Mouse (Mus musculus) midbrain, embryonic 15.5 days (tissue): Measurements from ENCODE around the gene Gast. TPM values are rescaled to one million over a fixed set of nuclear protein-coding genes. Genes with fewer than 3 reads are reported as not detected.

Source experiments
- ATAC-seq: fragments of 200-750 bp; cut with Nextera tagmentation; replicated peaks from 2 replicates; pipeline ENCODE4 v1.8.0; 2017; ENCODE audit warnings: moderate TSS enrichment
- H3K27ac ChIP-seq: fragments of 300-500 bp; sonication (generic); 2 replicates; pipeline ENCODE4 v1.5.1; 2015; ENCODE audit warnings: mild to moderate bottlenecking, inconsistent platforms
- H3K27me3 ChIP-seq: fragments of 300-500 bp; sonication (generic); replicated peaks from 2 replicates; pipeline ENCODE4 v1.6.1; 2015; ENCODE audit warnings: inconsistent platforms
- H3K36me3 ChIP-seq: fragments of 300-500 bp; sonication (generic); replicated peaks from 2 replicates; pipeline ENCODE4 v1.6.1; 2015; ENCODE audit warnings: inconsistent platforms
- H3K4me1 ChIP-seq: fragments of 300-500 bp; sonication (generic); 2 replicates; pipeline ENCODE4 v1.6.1; 2015; ENCODE audit warnings: inconsistent platforms
- H3K4me2 ChIP-seq: fragments of 300-500 bp; sonication (generic); 2 replicates; pipeline ENCODE4 v1.6.1; 2015; ENCODE audit warnings: inconsistent platforms, mild to moderate bottlenecking, moderate library complexity
- H3K4me3 ChIP-seq: fragments of 300-500 bp; sonication (generic); 2 replicates; pipeline ENCODE4 v1.5.1; 2015; ENCODE audit warnings: mild to moderate bottlenecking, inconsistent platforms
- H3K9ac ChIP-seq: fragments of 300-500 bp; sonication (generic); 2 replicates; pipeline ENCODE4 v1.6.1; 2015; ENCODE audit warnings: mild to moderate bottlenecking, inconsistent platforms
- H3K9me3 ChIP-seq: fragments of 300-500 bp; sonication (generic); 2 replicates; pipeline ENCODE4 v1.6.1; 2016; ENCODE audit warnings: inconsistent platforms
- WGBS: fragments of 180-500 bp; shearing (Covaris S2); methylation state at CpG from one replicate; pipeline ENCODE4 v1.1.7; 2015; ENCODE audit warnings: mixed read lengths; 5-methylcytosine and 5-hydroxymethylcytosine counted together
- polyA plus RNA-seq: library from polyadenylated mRNA; unstranded; fragments of >200 nt; fragmentation: Nextera tagmentation; extraction: Ambion mirVana; gene quantifications from 2 replicates; pipeline ENCODE4 v1.2.1, GENCODE M21; 2015

The Gast gene
- polyA plus RNA-seq, 1 experiment from 2014 or later: 2.0 TPM

DNA sequence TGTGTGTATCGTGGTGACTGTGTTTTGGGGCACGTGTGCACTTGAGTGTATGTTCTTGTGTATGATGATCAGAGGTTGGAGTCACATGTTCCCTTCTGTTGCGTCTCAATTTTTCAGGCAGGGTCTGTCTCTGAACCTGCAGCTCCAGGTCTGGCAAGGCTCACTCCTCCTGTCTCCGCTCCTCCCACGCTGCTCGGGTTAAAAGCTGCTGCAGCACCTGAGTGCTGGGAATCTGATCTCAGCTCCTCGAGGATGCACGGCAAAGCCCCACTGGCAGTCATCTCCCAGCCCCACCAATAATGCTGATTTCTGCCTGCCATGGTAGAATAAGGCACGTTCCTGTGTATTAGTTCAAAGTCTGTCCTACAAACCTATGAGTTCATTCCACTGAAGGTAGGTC is 40.9 kb downstream of the Gast start:
- Histone ChIP-seq H3K4me2 (no peak overlapping the region), H3K9ac (no peak overlapping the region), H3K9me3 (no peaks in the 10 kb centered on the region), H3K27me3 (no peaks in the 10 kb centered on the region), H3K4me3 (no peak overlapping the region), H3K36me3 (peaks cover 54% of the 10 kb centered on the region), H3K4me1 (no peaks in the 10 kb centered on the region), H3K27ac (no peak overlapping the region)
- WGBS: 90% methylated on average over 9 of the region's 9 CpGs
- ATAC-seq: no peak

- H3K36me3 ChIP-seq: peaks cover 56% of the 10 kb centered on the region
- ATAC-seq: no peak
Observed at GRCm38 (mm10) chr11:100376005-100376404, 41.8 kb downstream of the Gast start.

DNA sequence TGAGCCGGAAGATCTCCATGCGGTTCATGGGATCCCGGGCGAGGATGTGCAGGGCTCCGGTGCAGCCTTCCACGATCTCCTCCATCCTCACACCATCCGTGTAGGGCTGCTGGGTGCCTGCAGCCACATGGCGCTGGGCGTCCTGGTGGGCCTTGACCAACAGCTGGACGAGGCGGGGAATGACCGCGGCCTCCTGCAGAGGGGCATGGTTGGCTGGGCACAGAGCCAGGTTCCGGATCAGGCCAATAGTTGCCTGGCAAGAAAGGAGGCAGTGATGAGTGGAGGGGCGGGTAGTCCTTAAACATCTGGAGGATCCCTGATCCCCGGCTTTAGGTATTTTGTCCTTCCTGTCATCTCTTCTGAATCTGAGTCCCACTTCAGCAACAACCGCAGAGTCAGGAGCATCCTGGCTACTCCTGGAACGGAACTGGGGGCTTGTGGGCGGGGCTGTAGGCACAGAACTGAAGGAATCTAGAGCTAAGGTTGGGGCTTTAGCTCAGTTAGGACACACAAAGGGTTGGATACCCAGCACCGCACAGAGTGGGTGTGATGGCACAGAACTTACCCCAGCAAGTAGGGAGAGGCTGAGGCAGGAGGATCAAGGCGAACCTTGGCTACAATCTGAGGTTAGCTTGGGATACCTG is 42.7 kb downstream of the Gast start:
- H3K4me1 ChIP-seq: no peaks in the 10 kb centered on the region
- no peak overlapping the region for H3K4me2 ChIP-seq
- H3K27me3 ChIP-seq: no peaks in the 10 kb centered on the region
- no peak overlapping the region for H3K27ac ChIP-seq
- H3K9me3 ChIP-seq: no peaks in the 10 kb centered on the region
- peaks cover 62% of the 10 kb centered on the region for H3K36me3 ChIP-seq
- no peak overlapping the region for H3K4me3 ChIP-seq
- 90% methylated on average over 21 of the region's 21 CpGs for WGBS
- H3K9ac ChIP-seq: no peak overlapping the region
- no peak for ATAC-seq

More at GRCm38 (mm10) chr11:100376005-100376404, 41.8 kb downstream of the Gast start:
- Histone ChIP-seq H3K4me2 (no peak overlapping the region), H3K27ac (no peak overlapping the region), H3K4me3 (no peak overlapping the region), H3K4me1 (no peaks in the 10 kb centered on the region), H3K27me3 (no peaks in the 10 kb centered on the region), H3K9ac (no peak overlapping the region), H3K9me3 (no peaks in the 10 kb centered on the region)
- 80% methylated on average over 4 of the region's 4 CpGs for WGBS

DNA sequence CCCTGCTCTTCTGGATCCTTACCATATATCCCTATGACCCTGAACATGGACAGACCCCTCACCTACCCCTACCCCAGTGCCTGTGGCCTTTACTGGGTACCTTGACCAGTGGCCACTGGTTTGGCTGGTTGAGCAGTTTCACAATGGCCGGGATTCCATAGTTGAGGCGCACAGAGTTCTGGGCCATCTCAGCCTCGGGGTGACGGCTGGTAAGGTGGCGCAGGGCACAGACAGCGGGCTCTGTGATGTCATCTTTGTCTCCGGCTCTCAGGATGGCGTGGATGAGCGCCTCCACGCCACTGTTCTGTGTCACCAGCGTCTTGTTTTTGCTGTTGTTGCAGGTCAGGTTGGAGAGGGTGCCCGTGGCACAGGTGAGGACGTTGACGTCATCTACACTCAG is 43.8 kb downstream of the Gast start:
- 94% methylated on average over 14 of the region's 14 CpGs for WGBS
- Histone ChIP-seq H3K27ac (no peak overlapping the region), H3K4me1 (no peaks in the 10 kb centered on the region), H3K4me2 (no peak overlapping the region), H3K36me3 (peaks cover 57% of the 10 kb centered on the region), H3K4me3 (no peak overlapping the region), H3K9ac (no peak overlapping the region), H3K27me3 (no peaks in the 10 kb centered on the region), H3K9me3 (no peaks in the 10 kb centered on the region)
- ATAC-seq: no peak

DNA sequence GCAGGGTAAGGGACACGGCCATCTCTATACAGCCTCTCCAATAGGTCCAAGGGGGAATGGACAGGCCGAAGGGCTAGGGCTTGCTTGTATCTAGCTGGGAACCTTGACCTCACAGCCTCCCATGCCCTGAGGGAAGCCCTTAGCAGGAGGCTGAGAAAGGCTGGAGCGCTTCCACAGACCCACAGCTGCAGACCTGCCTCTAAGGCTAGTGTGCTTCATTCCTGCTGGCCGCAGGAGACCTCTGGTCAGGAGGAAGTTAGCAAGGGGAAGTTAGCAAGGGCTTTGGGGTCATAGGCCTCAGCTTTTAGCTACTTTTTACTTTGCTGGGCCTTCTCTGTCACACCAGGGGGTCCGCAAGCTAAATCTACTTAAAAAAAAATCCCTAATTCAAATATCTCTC is 44.2 kb downstream of the Gast start:
- Histone ChIP-seq H3K27ac (no peak overlapping the region), H3K9me3 (no peaks in the 10 kb centered on the region), H3K27me3 (no peaks in the 10 kb centered on the region), H3K9ac (no peak overlapping the region), H3K36me3 (peaks cover 58% of the 10 kb centered on the region), H3K4me1 (no peaks in the 10 kb centered on the region), H3K4me3 (no peak overlapping the region), H3K4me2 (no peak overlapping the region)
- 84% methylated on average over 5 of the region's 5 CpGs for WGBS
- ATAC-seq: no peak

DNA sequence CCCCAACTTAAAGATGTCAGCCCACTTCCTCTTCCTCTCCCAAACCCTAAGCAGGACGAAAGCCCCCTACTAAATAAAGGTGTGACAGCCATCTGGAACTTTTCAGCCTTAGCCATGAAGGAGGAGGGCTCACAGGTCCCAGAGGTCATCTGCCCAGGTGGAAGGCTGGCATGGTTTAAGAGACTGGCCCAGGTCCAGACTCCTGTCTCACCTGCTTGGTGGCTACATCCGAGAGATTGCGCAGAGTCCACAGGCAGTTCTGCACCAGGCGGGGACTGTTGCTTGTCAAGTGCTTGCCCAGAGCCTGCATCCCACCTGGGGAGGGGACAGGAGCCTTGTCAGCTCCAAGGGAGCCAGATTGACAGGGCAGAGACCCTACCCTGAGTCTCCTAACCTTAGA is 45.1 kb downstream of the Gast start:
- peaks cover 53% of the 10 kb centered on the region for H3K36me3 ChIP-seq
- WGBS: 90% methylated on average over 4 of the region's 4 CpGs

GRCm38 (mm10) chr11:100382682-100383081 is 48.5 kb downstream of the Gast start:
- no peak overlapping the region for H3K27ac ChIP-seq
- WGBS: 82% methylated on average over 6 of the region's 6 CpGs

More for the DNA sequence above, 45.1 kb downstream of the Gast start:
- Histone ChIP-seq H3K9ac (no peak overlapping the region), H3K4me3 (no peak overlapping the region), H3K9me3 (no peaks in the 10 kb centered on the region), H3K27me3 (no peaks in the 10 kb centered on the region), H3K4me2 (no peak overlapping the region), H3K27ac (no peak overlapping the region), H3K4me1 (no peaks in the 10 kb centered on the region)
- no peak for ATAC-seq

DNA sequence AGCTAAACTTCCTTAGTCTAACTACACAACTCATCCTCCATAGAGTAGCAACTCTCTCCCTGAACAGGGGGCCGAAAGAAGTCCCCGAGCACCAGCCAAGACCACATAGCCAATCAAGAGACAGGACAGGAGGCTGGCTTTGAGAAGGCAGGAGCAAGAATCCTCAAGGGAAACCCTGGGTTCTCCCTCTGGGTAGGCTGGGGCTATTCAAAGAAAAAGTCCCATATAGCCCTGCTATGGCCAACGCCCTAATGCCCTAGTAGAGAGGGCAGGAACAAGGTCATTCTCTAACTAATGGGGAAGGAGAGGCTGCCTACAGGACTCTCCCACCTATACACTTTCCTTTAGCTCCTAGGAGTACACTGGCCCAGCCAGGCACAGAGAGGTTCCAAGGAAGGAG is 50.8 kb downstream of the Gast start:
- 94% methylated on average over 3 of the region's 3 CpGs for WGBS
- ATAC-seq: no peak
- no peak overlapping the region for H3K27ac ChIP-seq
- H3K36me3 ChIP-seq: peaks cover 35% of the 10 kb centered on the region
- H3K4me2 ChIP-seq: no peak overlapping the region
- H3K4me3 ChIP-seq: no peak overlapping the region
- H3K4me1 ChIP-seq: peaks cover 3% of the 10 kb centered on the region; the same call in 1 of the 2 replicates
- H3K9ac ChIP-seq: no peak overlapping the region
- H3K27me3 ChIP-seq: no peaks in the 10 kb centered on the region
- no peaks in the 10 kb centered on the region for H3K9me3 ChIP-seq

More at GRCm38 (mm10) chr11:100382682-100383081, 48.5 kb downstream of the Gast start:
- Histone ChIP-seq H3K4me3 (no peak overlapping the region), H3K27me3 (no peaks in the 10 kb centered on the region), H3K4me1 (no peaks in the 10 kb centered on the region), H3K36me3 (peaks cover 44% of the 10 kb centered on the region), H3K9me3 (no peaks in the 10 kb centered on the region), H3K4me2 (no peak overlapping the region), H3K9ac (no peak overlapping the region)
- no peak for ATAC-seq

- Histone ChIP-seq H3K4me2 (no peak overlapping the region), H3K27me3 (no peaks in the 10 kb centered on the region), H3K4me1 (peaks cover 11% of the 10 kb centered on the region; the same call in 1 of the 2 replicates), H3K36me3 (peaks cover 23% of the 10 kb centered on the region), H3K9me3 (no peaks in the 10 kb centered on the region), H3K4me3 (no peak overlapping the region), H3K27ac (no peak overlapping the region), H3K9ac (no peak overlapping the region)
- 54% methylated on average over 5 of the region's 5 CpGs for WGBS
- no peak for ATAC-seq
Observed at GRCm38 (mm10) chr11:100386586-100386985, 52.4 kb downstream of the Gast start.

Other genes starting within 250 kb of the Gast start
- not detected in 2 replicates for gene Krt32, start 246.2 kb upstream of the Gast start, polyA plus RNA-seq
- gene Krt35, start 238.2 kb upstream of the Gast start, polyA plus RNA-seq: not detected in 2 replicates
- not detected in 2 replicates for gene Krt36, start 228.8 kb upstream of the Gast start, polyA plus RNA-seq
- gene Krt13, start 212.8 kb upstream of the Gast start, polyA plus RNA-seq: 0.26 TPM in 1 of 2 replicates, not detected in the other
- gene Krt15, start 198.5 kb upstream of the Gast start, polyA plus RNA-seq: 0.42 and 4.2 TPM in 2 replicates
- 2.1 and 2.6 TPM in 2 replicates for gene Krt19, start 185.7 kb upstream of the Gast start, polyA plus RNA-seq
- gene Krt9, start 141.2 kb upstream of the Gast start, polyA plus RNA-seq: not detected in 2 replicates
- gene Krt14, start 126.9 kb upstream of the Gast start, polyA plus RNA-seq: 0.26 and 6.1 TPM in 2 replicates
- gene Krt16, start 85.5 kb upstream of the Gast start, polyA plus RNA-seq: not detected in 2 replicates
- 1.1 TPM in 1 of 2 replicates, not detected in the other for gene Krt17, start 73.4 kb upstream of the Gast start, polyA plus RNA-seq
- not detected in 2 replicates for gene Krt42, start 64.5 kb upstream of the Gast start, polyA plus RNA-seq
- 1,086 and 1,110 TPM in 2 replicates for gene Eif1, start 14.5 kb upstream of the Gast start, polyA plus RNA-seq
- gene Hap1, start 21.7 kb downstream of the Gast start, polyA plus RNA-seq: 315 and 316 TPM in 2 replicates
- 104 and 105 TPM in 2 replicates for gene Jup, start 63.4 kb downstream of the Gast start, polyA plus RNA-seq
- 20.3 and 21.2 TPM in 2 replicates for gene P3h4, start 80.4 kb downstream of the Gast start, polyA plus RNA-seq
- gene Fkbp10, start 81.3 kb downstream of the Gast start, polyA plus RNA-seq: 23.3 and 27.5 TPM in 2 replicates
- 115 and 116 TPM in 2 replicates for gene Nt5c3b, start 107.4 kb downstream of the Gast start, polyA plus RNA-seq
- gene Klhl10, start 107.5 kb downstream of the Gast start, polyA plus RNA-seq: 0.89 and 1.1 TPM in 2 replicates
- gene Klhl11, start 138.3 kb downstream of the Gast start, polyA plus RNA-seq: 12.4 and 12.8 TPM in 2 replicates
- 225 and 227 TPM in 2 replicates for gene Acly, start 193.6 kb downstream of the Gast start, polyA plus RNA-seq
- gene Ttc25, start 211.2 kb downstream of the Gast start, polyA plus RNA-seq: 1.8 and 2.4 TPM in 2 replicates
- 38.3 and 40.0 TPM in 2 replicates for gene Cnp, start 240.5 kb downstream of the Gast start, polyA plus RNA-seq